Mouse (Mus musculus): ENCODE results near the gene Rabepk. TPM values are rescaled to one million over a fixed set of nuclear protein-coding genes. Genes with fewer than 3 reads are reported as not detected.

Rabepk gene
- polyA plus RNA-seq, 1 experiment from 2014 or later = 47.9 TPM

DNA sequence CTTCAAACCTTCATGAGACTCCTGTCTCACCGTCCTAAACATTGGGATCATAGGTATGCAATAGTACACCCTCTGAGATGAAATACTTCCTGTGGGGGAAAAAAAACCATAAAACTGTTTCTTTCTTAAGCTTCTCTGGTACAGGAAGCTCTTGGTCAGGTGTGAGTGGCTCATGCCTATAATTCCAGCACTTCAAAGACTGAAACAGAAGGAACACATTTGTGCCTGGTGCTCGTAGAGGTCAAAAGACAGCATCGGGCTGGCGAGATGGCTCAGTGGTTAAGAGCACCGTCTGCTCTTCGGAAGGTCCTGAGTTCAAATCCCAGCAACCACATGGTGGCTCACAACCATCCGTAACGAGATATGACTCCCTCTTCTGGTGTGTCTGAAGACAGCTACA lies 55.2 kb downstream of the Rabepk start:
- in situ Hi-C loops (cut with MboI; ENCODE audit: low pct_unique_long_range_greater_than_20kb) = no loop called here
- DNase-seq (ENCODE audit: low read depth, low spot score) = no peak
- POLR2A ChIA-PET = interaction anchor here (1.9 kb wide), 1 partner anchor 12 kb away, joined by 4 read pairs; no protein-coding TSS in a partner anchor
- TF ChIP-seq CTCF (IDR thresholded peaks at IDR 0.05) = no peak
- ATAC-seq = no peak
- no peaks in the 10 kb centered on the region for H3K27me3 ChIP-seq
- CTCF ChIA-PET = interaction anchor here (1.0 kb wide), 1 partner anchor 12 kb away, joined by 3 read pairs; no protein-coding TSS in a partner anchor

DNA sequence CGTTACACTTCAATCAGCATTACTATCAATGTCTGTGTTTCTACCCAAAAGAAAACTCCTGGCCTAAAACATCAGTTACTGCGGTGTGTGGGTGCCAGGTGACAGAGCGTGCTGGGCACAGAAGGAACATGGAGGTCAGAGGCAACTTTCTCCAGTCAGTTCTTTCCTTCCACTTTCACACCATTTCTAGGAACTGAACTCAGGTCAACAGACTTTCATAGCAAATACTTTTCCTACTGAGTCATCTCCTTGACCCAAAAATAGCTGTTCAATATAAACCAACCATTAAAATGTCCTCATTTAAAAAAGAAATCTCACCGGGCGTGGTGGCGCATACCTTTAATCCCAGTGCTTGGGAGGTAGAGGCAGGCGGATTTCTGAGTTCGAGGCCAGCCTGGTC lies 57.0 kb downstream of the Rabepk start:
- ATAC-seq = no peak
- CTCF ChIA-PET = interaction anchor here (1.4 kb wide), 1 partner anchor 11 kb away, joined by 3 read pairs; no protein-coding TSS in a partner anchor
- no peak for TF ChIP-seq CTCF (IDR thresholded peaks at IDR 0.05)
- in situ Hi-C loops (cut with MboI; ENCODE audit: low pct_unique_long_range_greater_than_20kb) = no loop called here
- no peak for DNase-seq (ENCODE audit: low read depth, low spot score)
- no peaks in the 10 kb centered on the region for H3K27me3 ChIP-seq
- POLR2A ChIA-PET = no interaction called here

DNA sequence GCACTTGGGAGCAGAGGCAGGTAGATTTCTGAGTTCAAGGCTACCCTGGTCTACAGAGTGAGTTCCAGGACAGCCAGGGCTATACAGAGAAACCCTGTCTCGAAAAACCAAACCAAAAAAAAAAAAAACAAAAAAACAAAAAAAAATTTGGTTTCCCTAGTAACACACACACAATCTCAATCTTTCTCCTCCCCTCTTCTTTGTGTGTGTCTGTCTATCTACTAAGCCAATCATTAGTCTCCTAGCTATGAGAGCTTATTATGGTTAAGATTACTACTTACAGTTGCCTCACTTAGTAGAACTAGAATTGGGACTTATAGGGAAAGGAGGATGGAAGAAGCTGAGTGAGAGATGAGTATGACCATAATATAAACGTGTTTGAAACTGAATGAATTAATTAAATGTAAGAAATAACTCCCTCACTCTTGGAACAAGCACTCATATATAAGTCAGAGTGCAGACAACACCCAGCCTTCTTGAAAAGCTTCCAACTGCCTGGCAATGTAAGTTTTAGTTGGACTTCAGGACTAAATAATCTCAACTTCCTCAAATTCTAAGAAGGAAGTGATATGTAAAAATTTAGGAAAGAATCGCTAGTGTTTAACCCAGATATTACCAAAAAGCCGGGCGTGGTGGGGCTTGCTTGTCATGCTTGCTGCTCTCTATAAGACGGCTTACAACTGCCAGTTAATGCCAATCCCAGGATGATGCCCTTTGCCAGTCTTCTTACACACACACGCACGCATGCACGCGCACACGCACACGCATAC lies 58.1 kb downstream of the Rabepk start:
- in situ Hi-C loops (cut with MboI; ENCODE audit: low pct_unique_long_range_greater_than_20kb) = no loop called here
- no peak for TF ChIP-seq CTCF (IDR thresholded peaks at IDR 0.05)
- H3K27me3 ChIP-seq = no peaks in the 10 kb centered on the region
- ATAC-seq (no peak), DNase-seq (ENCODE audit: low read depth, low spot score) (no peak)
- ChIA-PET CTCF (no interaction called here), POLR2A (interaction anchor here (0.7 kb wide), 2 partner anchors 10 to 1170 kb away, joined by 3 to 8 read pairs; no protein-coding TSS in a partner anchor)

DNA sequence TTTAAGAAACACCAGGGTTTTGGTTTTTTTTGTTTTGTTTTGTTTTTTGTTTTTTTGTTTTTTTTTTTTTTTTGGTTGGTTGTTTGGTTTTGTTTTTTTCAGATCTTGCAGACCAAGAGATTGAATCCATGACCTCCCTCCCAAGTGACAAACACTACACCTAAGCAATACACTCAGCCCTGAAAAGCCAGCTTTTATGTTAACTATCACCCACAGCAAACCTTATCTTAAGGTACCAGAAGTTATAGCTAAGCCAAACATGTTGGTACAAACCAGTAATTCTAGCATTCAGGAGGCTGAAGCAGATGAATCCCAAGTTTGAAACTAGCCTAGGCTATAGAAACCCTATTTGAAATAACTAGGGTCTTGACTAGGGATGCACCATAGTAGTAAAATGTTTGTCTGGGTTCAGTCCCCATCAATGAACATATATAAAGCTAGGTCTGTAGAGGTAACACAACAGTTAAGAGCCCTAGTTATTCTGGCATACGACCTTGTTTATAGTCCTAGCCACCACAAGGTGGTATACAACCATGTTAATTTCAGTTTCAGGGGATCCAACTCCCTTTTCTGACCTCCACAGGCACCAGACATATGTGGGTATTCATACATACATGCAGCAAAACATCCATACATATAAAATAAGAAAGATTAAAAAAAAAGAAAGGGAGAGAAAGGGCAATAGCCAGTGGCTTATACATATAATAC lies 59.9 kb downstream of the Rabepk start:
- in situ Hi-C loops (cut with MboI; ENCODE audit: low pct_unique_long_range_greater_than_20kb) = no loop called here
- POLR2A ChIA-PET = no interaction called here
- no peaks in the 10 kb centered on the region for H3K27me3 ChIP-seq
- DNase-seq (ENCODE audit: low read depth, low spot score) = no peak
- CTCF ChIA-PET = no interaction called here
- ATAC-seq = no peak
- no peak for TF ChIP-seq CTCF (IDR thresholded peaks at IDR 0.05)

DNA sequence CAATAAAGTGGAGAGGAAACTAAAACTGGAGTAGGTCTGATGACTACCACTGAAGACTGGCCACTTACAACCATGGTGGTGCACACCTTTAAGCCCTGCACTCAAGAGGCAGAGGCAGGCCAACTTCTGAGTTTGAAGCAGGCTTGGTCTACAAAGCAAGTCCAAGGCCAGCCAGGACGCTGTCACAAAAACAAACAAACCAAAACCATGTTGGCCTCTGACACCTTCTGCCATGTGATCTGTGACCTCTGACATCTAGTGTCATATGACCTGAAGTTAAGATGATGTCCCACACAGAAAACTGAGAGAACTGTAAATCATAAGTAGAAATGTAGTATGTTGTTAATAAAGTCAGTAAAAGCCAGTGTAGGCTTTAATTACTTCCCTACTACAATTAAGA lies 61.8 kb downstream of the Rabepk start:
- in situ Hi-C loops (cut with MboI; ENCODE audit: low pct_unique_long_range_greater_than_20kb) = no loop called here
- ChIA-PET CTCF (no interaction called here), POLR2A (no interaction called here)
- DNase-seq (ENCODE audit: low read depth, low spot score) (no peak), ATAC-seq (no peak)
- no peaks in the 10 kb centered on the region for H3K27me3 ChIP-seq
- TF ChIP-seq CTCF (IDR thresholded peaks at IDR 0.05) = no peak

DNA sequence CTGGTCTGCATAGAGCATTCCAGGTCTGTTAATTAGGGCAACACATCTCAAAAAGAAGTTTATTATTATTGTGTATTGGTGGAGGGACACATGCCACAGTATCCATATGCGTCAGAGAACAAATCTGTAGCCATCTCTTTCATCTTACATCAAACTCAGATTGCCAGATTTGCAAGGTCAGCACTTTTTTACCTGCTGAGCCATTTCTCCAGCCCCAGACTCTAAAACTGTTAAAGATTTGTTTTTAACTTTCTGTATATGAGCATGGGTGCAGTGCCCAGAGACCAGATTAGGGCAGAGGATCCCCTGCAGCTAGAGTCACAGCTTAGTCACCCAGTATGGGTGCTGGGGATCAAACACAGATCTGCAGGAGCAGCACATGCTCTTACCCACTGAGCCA lies 63.1 kb downstream of the Rabepk start:
- no peaks in the 10 kb centered on the region for H3K27me3 ChIP-seq
- DNase-seq (ENCODE audit: low read depth, low spot score) (no peak), ATAC-seq (no peak)
- in situ Hi-C loops (cut with MboI; ENCODE audit: low pct_unique_long_range_greater_than_20kb) = no loop called here
- no peak for TF ChIP-seq CTCF (IDR thresholded peaks at IDR 0.05)
- CTCF ChIA-PET = no interaction called here
- POLR2A ChIA-PET = no interaction called here

Other genes starting within 250 kb of the Rabepk start
- 54.8 TPM for gene Gapvd1, start 44.7 kb downstream of the Rabepk start, polyA plus RNA-seq (2021)
- gene Hspa5, start 27.9 kb downstream of the Rabepk start, polyA plus RNA-seq (2021) = 1,080 TPM
- gene Fbxw2, start 26.4 kb upstream of the Rabepk start, polyA plus RNA-seq (2021) = 62.6 TPM
- gene Gm34653, start 33.1 kb upstream of the Rabepk start, polyA plus RNA-seq (2021) = 0.10 TPM
- gene Cutal, start 74.5 kb upstream of the Rabepk start, polyA plus RNA-seq (2021) = 33.2 TPM
- 82.5 TPM for gene Psmd5, start 75.1 kb upstream of the Rabepk start, polyA plus RNA-seq (2021)
- 0.99 TPM for gene Phf19, start 114.1 kb upstream of the Rabepk start, polyA plus RNA-seq (2021)
- 0.19 TPM for gene Traf1, start 161.9 kb upstream of the Rabepk start, polyA plus RNA-seq (2021)